Mouse (Mus musculus) liver, postnatal 0 days (tissue): ENCODE measurements around the gene Ttc27.

Source experiments
- CTCF ChIP-seq: sonication (generic); IDR thresholded peaks from 2 replicates; pipeline ENCODE4 v1.5.1; 2016; ENCODE audit warnings: antibody characterized with exemption, low read depth
- EP300 ChIP-seq: IDR thresholded peaks from 2 replicates; pipeline ENCODE4 v1.6.1; 2016; ENCODE audit warnings: antibody characterized with exemption, low read depth, mild to moderate bottlenecking

- no peak for TF ChIP-seq CTCF
- TF ChIP-seq EP300 = no peak
These were observed 187.4 kb downstream of the Ttc27 start for GRCm38 (mm10) chr17:74904956-74905355.
